Mouse (Mus musculus): ENCODE results near the gene Pex1. TPM values are rescaled to one million over a fixed set of nuclear protein-coding genes. Genes with fewer than 3 reads are reported as not detected.
A peak's percentile ranks its signal among the peaks of the same experiment; 100 is the strongest.
"Not testable (repeated sequence)": the region's sequence is repeated elsewhere in the genome, so short reads cannot be mapped to it uniquely, and the experiment has no call there.

The Pex1 gene
- total RNA-seq, 2 experiments from 2014 or later, result 16.6 to 22.3 TPM

DNA sequence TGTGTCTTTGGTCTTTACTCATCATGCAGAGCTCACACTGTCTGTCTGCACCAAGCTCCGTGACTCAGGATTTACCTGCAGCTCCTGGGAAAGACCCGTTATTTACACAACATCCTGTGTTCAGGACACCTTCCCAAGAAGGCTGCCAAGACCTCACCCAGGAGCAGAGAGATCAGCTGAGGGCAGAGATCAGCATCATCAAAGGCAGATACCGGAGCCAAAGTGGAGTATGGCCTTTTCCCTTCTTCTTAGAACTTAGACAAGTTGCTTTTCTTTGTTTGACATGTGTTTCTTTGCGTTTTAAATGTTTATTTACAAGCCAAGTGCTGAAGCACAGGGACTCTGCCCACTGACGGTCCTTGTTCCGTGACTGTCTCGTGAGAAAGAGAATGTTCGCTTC lies 39.4 kb downstream of the Pex1 start:
- ATAC-seq (ENCODE audit: poor library complexity, severe bottlenecking), result no peak

DNA sequence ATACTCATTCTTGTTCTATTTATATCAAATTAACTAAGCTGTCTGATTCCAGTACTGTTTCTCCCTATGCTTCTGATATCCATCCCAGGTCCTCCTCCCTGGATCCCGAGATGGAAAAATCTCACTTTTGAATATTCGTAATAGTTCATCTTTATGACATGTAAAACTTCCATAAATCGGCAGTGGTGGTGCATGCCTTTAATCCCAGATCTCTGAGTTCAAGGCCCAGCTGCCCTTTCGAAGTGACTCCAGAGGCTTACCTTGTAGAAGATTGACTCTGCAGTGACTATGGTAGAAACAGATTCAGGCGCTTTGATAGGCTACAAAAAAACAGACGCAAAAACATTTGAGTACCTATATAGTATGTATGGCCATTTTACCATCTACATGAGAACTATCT lies 48.8 kb downstream of the Pex1 start:
- no peak for ATAC-seq (ENCODE audit: poor library complexity, severe bottlenecking)

DNA sequence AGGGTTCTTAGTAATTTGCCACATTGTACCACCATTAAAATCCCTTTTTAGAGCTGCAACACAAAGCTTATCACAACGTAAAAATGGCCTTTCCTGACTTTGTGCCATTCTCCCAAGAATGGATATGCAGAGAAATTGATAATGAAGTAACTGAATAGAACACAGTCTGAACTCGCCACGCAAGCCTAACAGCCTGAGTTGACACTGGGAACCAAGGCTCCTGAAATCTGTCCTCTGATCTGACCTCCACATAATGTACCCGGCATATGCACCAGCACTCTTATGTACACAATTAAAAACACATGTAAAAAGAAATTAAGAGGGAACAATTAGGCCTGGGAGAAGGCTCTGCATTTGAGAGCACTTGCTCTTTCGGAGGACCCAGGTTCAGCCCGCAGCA lies 49.5 kb downstream of the Pex1 start:
- no peak for ATAC-seq (ENCODE audit: poor library complexity, severe bottlenecking)

DNA sequence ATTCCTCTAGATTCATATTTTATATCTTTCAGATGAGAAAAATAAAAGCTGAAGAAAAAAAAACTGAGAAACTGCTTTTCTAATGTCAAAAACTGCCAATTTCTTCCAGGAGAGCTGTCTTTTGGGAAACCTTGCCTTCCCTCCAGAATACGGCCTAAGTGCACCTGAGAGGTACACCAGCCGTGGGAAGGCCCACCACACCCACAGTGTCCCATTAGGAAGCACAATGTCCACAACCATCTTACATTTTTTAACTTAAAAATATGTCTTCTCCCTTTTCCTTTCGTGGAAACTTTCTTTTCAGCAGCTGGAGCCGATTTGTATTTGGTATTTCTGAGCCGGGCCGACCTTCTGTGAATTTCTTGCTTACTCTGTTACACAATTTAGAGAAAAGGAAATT lies 50.7 kb downstream of the Pex1 start:
- no peak for ATAC-seq (ENCODE audit: poor library complexity, severe bottlenecking)

DNA sequence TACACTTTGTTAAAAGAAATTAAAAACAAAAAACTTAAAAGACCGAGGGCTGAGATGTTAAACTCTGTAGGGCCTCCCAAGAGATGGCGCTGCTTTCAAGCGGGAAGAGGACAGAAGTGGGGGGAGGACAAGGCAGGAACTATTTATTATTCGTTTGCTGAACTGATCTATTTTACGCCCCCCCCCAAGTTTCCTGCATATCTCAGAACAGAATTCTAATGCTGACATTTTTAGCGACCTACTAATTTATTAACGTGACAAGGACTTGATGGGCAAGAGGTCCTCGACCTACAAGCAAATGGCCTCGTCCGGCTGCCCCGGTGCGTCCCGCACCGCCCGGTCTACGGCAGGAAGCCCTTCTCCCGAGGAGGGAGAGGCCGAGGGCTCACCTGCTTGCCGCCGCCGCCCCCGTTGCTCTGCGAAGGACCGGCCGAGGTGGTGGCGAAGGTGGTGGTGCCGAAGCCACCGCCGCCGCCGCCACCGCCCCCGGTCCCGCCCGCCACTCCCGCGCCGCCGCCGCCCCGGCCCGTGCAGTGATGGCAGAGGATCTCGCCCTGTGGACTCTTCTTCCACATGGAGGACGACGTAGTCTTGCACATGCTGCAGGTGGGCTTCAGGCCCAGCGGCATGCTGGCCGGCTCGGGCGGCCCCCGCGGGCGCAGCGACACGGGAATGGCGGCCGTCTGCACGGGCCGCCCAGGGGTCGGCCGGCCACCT lies 51.3 kb downstream of the Pex1 start:
- peak; percentile 66 for ATAC-seq (ENCODE audit: poor library complexity, severe bottlenecking)

DNA sequence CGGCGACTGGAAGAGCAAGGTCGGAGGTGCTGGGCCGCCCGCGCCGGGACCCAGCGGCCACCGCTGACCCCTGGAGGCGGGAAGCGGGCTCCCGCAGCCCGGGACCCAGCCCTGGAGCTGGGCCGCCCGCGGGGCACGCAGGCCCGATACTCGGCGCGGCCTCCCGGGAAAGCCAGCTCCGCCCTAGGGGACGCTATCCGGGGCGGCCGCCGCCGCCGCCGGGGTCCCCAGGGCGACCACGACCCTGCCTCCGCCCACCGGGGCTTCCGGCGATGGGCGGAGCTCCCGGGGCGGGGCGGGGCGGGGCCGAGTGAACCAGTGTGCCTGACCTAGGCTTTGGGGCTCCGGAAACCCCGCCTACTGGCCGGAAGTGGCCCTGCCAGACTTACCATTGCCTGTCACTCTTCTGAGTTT lies 51.8 kb downstream of the Pex1 start:
- peak; percentile 93 for ATAC-seq (ENCODE audit: poor library complexity, severe bottlenecking)

DNA sequence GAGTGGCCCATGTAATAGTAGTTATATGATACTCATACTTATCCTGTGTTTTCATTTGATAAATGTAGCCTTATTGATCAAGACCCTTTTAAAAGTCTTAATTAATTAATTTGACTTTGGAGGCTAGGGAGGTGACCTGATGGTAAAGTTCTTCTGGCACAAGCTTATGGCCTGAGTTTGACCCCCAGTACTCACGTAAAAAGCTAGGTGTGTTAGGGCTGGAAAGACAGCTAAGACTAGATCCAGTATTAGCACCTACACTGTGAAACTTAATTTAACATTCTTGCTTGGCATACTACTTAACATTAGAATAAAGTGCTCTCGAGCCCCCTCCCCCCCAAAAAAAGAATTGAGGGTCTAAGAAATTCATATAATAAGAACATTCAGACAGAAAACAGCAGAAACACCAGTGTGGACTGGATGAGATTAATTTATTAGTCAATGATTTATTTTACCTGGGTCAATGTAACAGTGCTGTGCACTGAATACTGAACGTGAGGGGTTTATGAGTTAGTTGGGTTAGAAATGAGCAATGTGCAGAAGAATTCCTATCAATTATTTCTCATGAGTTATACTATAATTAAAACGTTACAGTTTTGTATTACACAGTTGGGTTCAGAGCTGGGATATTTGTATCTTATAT lies 52.5 kb downstream of the Pex1 start:
- ATAC-seq (ENCODE audit: poor library complexity, severe bottlenecking), result no peak

DNA sequence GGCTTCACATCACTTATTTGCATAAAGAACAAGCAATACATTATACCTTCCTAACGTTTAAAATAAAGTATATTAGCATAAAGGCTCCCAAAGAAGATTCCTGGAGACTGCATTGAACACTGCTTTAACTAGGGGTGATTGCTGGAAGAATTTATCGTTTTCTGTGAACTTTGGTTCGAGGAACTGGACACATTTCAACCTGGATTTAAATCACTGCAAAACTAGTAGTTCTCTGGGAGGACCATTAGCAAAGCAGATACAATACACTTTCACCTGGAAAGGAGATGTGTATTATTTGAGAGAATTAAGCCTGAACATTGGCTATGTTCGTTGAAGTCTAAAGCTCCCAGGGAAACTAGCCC lies 53.0 kb downstream of the Pex1 start:
- ATAC-seq (ENCODE audit: poor library complexity, severe bottlenecking), result no peak

DNA sequence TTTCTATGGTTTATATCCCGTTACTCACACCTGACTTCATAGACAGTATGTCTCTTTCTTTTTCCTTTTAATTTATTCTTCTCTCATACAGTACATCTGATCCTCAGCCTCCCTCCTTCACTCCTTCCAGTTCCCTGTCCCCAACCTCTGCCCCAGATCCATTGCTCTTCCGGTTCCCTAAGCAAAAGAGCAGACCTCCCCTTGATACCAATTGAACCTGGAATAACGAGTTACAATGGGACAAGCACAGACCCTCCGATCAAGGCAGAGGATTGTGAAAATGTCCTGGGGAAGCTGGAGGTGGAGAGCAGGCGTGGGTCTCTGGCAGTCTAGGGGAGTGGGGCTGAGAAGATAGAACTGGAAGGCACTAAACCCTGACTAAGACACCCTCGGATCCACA lies 55.0 kb downstream of the Pex1 start, which contains the start of gene Tmbim7:
TSS of gene Tmbim7 (plus strand) at position 301 of the 400 bp plus-strand sequence.
- ATAC-seq (ENCODE audit: poor library complexity, severe bottlenecking), result no peak

DNA sequence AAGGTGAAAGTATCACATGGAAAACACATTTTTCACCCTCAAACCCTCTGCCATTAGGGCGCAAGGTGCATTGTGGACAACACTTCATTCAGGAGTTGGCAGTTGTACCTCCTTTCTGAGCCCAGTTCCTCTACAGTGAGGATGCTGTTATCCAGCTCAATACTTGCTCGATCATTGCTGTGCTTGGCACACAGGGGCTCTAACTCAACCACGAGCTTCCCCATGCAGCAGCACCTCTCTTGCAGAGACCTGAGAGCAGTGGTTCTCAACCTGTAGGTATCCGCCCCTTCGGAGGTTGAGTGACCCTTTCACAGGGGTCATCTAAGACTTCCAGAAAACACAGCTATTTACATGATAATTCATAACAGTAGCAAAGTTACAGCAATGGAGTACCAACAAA lies 55.8 kb downstream of the Pex1 start:
- no peak for ATAC-seq (ENCODE audit: poor library complexity, severe bottlenecking)

DNA sequence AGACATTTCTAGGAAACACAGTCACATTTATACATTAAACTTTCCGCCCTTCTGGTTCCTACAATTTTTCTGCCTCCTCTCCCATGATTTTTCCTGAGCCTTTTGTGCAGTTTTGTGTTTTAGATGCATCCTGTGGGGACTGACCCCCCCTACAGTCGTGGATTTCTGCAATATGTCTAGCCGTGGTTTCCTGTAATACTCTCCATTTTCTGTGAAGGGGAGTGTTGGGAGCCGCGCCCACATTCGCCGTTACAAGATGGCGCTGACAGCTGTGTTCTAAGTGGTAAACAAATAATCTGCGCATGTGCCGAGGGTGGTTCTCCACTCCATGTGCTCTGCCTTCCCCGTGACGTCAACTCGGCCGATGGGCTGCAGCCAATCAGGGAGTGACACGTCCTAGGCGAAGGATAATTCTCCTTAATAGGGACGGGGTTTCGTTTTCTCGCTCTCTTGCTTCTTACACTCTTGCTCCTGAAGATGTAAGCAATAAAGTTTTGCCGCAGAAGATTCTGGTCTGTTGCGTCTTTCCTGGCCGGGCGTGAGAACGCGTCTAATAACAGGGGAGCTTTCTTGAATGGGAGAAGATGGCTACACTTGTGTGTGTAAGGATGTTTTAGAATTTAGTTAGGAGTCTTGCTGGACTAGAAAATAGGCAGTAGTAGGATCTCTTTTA lies 57.2 kb downstream of the Pex1 start:
- ATAC-seq (ENCODE audit: poor library complexity, severe bottlenecking), result not testable (repeated sequence)

DNA sequence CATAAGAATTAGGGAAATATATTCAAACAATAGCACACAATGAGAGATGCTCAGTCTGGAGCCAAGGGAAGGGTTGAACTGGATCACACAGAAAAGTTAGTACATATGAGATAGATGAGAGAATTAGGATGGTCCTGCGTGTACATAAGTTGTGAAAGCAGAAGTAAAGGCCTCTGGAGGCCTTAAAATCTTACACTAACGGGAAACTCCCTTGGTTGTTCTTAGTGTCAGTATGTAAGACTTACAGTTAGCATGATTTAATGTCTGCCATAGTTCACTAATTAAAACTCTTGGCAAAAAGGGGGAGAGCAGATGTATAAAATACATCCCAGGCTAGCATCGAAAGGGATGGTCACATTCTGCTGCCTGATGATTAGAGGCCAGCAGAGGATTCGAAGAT lies 57.9 kb downstream of the Pex1 start:
- 0 out of 2 replicates have a peak, but pooled peaks have one; percentile 33 for ATAC-seq (ENCODE audit: poor library complexity, severe bottlenecking)

DNA sequence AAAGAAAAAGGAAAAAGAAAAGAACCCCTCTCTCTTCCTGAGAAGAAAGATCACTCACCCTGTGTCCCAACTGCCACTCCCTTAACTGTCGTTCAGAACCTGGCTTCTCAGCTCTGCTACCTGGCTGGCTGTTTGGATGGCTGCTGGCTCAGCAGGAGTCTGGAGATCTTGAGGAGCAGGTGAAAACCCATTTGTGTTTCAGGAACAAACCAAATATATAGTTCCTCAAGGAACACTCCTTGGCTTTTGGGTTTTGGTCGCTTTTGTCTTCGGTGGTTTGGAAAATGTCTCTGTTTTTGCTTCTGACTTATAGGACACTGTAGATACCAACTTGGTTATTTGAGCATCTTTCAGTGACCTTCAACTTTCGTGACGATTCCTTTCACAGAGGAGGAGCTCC lies 61.2 kb downstream of the Pex1 start, which contains the start of gene Gatad1:
TSS of gene Gatad1 (minus strand) at position 101 of the 400 bp plus-strand sequence.
- ATAC-seq (ENCODE audit: poor library complexity, severe bottlenecking), result no peak

DNA sequence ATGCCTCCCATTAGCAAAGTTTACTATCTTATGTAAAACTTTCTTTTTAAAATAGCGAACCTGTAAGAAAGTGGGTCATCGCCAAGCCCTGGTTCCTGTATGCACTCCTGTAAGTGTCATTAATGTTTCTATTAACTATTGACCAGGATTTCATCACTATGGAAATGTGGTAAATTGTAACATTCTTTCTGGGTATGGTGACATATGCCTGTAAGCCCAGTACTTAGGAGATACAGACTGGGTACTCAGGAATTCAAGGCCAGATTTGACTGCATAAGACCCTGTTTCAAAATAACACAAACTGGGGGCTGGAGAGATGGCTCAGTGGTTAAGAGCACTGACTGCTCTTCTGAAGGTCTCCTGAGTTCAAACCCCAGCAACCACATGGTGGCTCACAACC lies 69.4 kb downstream of the Pex1 start:
- no peak for ATAC-seq (ENCODE audit: poor library complexity, severe bottlenecking)

DNA sequence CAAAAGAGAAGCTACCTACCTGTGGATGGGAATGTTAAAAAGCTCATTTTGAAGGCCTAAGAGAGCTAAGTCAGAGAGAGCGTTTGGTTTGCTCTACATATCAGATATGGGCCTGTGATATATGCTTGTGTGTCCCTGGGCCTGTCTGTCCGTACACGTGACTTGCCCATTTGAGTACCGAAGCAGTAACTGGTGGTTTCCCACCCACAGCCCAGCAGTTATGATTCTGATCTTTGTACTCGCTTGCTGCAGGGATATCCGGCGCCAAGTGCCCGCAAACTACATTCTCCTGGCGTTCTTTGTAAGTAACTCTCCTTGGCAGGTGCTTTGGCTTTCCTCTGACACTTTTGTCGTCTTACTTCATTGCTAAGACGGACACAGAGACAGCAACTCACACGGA lies 70.7 kb downstream of the Pex1 start:
- peak; percentile 39 for ATAC-seq (ENCODE audit: poor library complexity, severe bottlenecking)

DNA sequence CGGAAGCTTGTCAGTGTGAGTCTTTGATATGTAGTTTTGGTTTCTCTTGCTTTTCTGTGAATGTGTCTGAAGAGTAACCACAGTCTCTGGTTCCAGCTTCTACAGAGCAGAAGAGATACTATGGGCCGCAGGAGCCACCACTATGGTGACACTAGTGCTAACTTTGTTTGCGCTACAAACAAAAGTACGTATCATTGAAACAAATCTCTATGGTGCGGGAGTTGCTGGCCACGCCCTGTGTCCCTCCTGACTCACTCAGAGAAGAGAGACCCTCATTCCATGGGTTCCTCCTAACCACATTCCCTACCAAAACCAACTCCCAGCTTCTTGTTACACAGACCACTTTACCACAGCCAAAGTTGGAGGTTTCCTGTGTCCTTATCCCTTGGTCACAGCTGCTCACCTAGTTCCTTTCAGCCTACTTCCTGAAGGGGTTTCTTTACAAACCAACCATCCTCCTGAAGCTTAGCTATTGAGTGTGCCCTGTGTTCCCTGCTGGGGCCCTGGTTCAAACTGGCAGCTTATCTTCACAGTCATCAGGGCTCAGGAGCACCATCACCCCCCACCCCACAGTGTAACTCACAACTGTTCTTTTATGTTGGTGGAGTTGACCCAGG lies 74.2 kb downstream of the Pex1 start:
- peak; percentile 63 for ATAC-seq (ENCODE audit: poor library complexity, severe bottlenecking)

Other genes starting within 250 kb of the Pex1 start
- gene Fam133b, start 52.2 kb upstream of the Pex1 start, total RNA-seq (2015), result 37.1 and 39.5 TPM in 2 replicates
- 47.1 and 50.9 TPM in 2 replicates for gene Fam133b, start 52.2 kb upstream of the Pex1 start, total RNA-seq (2017)
- gene 1700109H08Rik, start 24.5 kb upstream of the Pex1 start, total RNA-seq (2015), result 4.5 and 12.2 TPM in 2 replicates
- gene 1700109H08Rik, start 24.5 kb upstream of the Pex1 start, total RNA-seq (2017), result 4.9 and 5.0 TPM in 2 replicates
- 9.8 and 10.4 TPM in 2 replicates for gene Rbm48, start 519 bp downstream of the Pex1 start, total RNA-seq (2015)
- 17.4 and 18.1 TPM in 2 replicates for gene Rbm48, start 519 bp downstream of the Pex1 start, total RNA-seq (2017)
- 0.59 TPM in 1 of 2 replicates, not detected in the other for gene Tmbim7, start 55.1 kb downstream of the Pex1 start, total RNA-seq (2015)
- not detected in 2 replicates for gene Tmbim7, start 55.1 kb downstream of the Pex1 start, total RNA-seq (2017)
- gene Gatad1, start 61.1 kb downstream of the Pex1 start, total RNA-seq (2015), result 116 and 122 TPM in 2 replicates
- 160 and 173 TPM in 2 replicates for gene Gatad1, start 61.1 kb downstream of the Pex1 start, total RNA-seq (2017)
- 21.0 and 24.8 TPM in 2 replicates for gene Ankib1, start 206.9 kb downstream of the Pex1 start, total RNA-seq (2015)
- 29.4 and 31.8 TPM in 2 replicates for gene Ankib1, start 206.9 kb downstream of the Pex1 start, total RNA-seq (2017)
- gene Krit1, start 207.1 kb downstream of the Pex1 start, total RNA-seq (2015), result 48.7 and 53.7 TPM in 2 replicates
- gene Krit1, start 207.1 kb downstream of the Pex1 start, total RNA-seq (2017), result 47.4 and 58.8 TPM in 2 replicates
- 0.07 and 0.48 TPM in 2 replicates for gene Lrrd1, start 249.1 kb downstream of the Pex1 start, total RNA-seq (2015)
- not detected in 2 replicates for gene Lrrd1, start 249.1 kb downstream of the Pex1 start, total RNA-seq (2017)